26 mouse cellular contexts compared by ENCODE assay signal in genomic region chr12:58695680-58696079, GRCm38 (mm10).
"Had no signal": no experiment of that assay in that cellular context is flagged by ENCODE, and none has a peak within 500 bp of the region (broad histone marks: within the 10 kb centered on the region; RNA-seq: fewer than 3 reads in every experiment).

No protein-coding gene starts in this region.

- H3K9me3 ChIP-seq: heart, embryonic 15.5 days; hindbrain, embryonic 13.5 days; hindbrain, embryonic 15.5 days; kidney, embryonic 15.5 days; limb, embryonic 13.5 days; limb, embryonic 15.5 days; liver, embryonic 12.5 days had no signal

- H3K36me3 ChIP-seq: heart, embryonic 13.5 days; heart, embryonic 15.5 days; hindbrain, embryonic 13.5 days; hindbrain, embryonic 15.5 days; kidney, embryonic 15.5 days; limb, embryonic 13.5 days; limb, embryonic 15.5 days; liver, embryonic 12.5 days had no signal

- DNase-seq: gastrocnemius, postnatal 14 days; gastrocnemius, postnatal 36 days; heart, adult 11 months; heart, adult 2 months; heart, postnatal 14 days; heart, postnatal 36 days; kidney, adult 11 months; kidney, adult 2 months; kidney, adult 9 months; kidney, postnatal 14 days; kidney, postnatal 36 days; layer of hippocampus, adult 9-11 months; layer of hippocampus, postnatal 36 days; left cerebral cortex, postnatal 4 days had no signal

- H3K27me3 ChIP-seq: heart, embryonic 13.5 days; heart, embryonic 15.5 days; hindbrain, embryonic 13.5 days; hindbrain, embryonic 15.5 days; kidney, embryonic 15.5 days; limb, embryonic 13.5 days; limb, embryonic 15.5 days; liver, embryonic 12.5 days had no signal

- H3K4me1 ChIP-seq: heart, embryonic 13.5 days; heart, embryonic 15.5 days; hindbrain, embryonic 13.5 days; hindbrain, embryonic 15.5 days; kidney, embryonic 15.5 days; limb, embryonic 13.5 days; limb, embryonic 15.5 days; liver, embryonic 12.5 days had no signal

- H3K27ac ChIP-seq: heart, adult 2 months; heart, embryonic 13.5 days; heart, embryonic 15.5 days; hindbrain, embryonic 13.5 days; hindbrain, embryonic 15.5 days; hindbrain, postnatal 0 days; kidney, embryonic 15.5 days; kidney, postnatal 0 days; limb, embryonic 13.5 days; limb, embryonic 15.5 days; liver, embryonic 12.5 days had no signal

- H3K4me2 ChIP-seq: heart, embryonic 11.5 days; heart, embryonic 13.5 days; heart, embryonic 15.5 days; hindbrain, embryonic 13.5 days; hindbrain, embryonic 15.5 days; kidney, embryonic 15.5 days; limb, embryonic 13.5 days; limb, embryonic 15.5 days; liver, embryonic 12.5 days had no signal

- ATAC-seq: hindbrain, postnatal 0 days; intestine, embryonic 16.5 days; liver, embryonic 12.5 days had no signal

- H3K9ac ChIP-seq: heart, embryonic 13.5 days; heart, embryonic 15.5 days; hindbrain, embryonic 13.5 days; hindbrain, embryonic 15.5 days; kidney, embryonic 15.5 days; limb, embryonic 13.5 days; limb, embryonic 15.5 days; liver, embryonic 12.5 days had no signal

- H3K4me3 ChIP-seq: heart, adult 2 months; heart, embryonic 13.5 days; heart, embryonic 15.5 days; hindbrain, embryonic 13.5 days; hindbrain, embryonic 15.5 days; kidney, embryonic 15.5 days; limb, embryonic 13.5 days; limb, embryonic 15.5 days; liver, embryonic 12.5 days had no signal
